Mouse (Mus musculus): ENCODE results near the gene Atp5d. TPM values are rescaled to one million over a fixed set of nuclear protein-coding genes. Genes with fewer than 3 reads are reported as not detected.

Gene Atp5d
- 291 and 300 TPM in 2 replicates for polyA plus RNA-seq (2015; fragmentation: Nextera tagmentation; extraction: Ambion mirVana)

DNA sequence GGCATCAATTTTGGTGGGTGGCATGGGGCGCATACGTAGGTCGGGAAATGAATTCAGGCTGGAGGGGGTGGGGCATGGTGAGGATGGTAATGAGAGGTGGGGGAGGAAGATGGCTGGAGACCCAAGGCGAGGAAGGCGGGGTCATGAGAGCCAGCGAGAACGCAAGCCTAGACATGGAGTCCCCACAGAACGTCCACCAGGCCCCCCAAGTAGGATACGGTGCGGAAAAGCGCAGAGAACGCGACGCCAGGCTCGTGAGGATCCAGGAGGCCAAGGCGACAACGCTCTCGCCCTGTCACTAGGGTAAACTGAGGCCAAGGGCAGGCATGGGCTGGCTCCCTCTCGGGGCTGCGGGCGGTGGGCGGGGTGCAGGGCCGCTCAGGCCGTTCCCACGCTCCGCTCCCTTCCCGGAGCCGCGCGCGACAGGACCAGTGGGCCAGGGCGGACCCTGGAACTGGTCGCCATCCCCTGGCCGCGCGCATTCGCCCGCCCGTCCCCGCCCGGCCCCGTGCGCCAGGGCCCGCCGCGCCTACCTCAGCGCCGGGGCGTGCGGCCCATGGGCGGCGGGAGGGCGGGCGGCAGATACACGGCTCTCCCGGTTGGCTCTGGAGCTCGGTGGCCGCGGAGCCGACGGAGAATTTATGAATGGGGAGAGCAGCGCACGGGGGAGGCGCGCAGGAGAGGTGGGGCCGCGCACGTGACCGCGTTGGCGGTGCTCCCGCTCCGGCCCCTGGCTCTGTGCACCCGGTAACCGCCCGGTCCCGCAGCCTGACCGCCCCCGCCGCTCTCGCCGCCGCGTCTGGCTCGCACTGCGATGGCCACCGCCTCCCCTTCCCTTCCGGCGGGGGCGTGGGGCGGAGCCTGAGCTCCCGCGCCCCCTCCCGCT, at the start of gene Atp5d:
Gene Atp5d (plus strand): TSS at position 80 of the 886 bp plus-strand sequence.
- Histone ChIP-seq H3K4me1 (replicated peaks) (peaks cover 80% of the 10 kb centered on the region), H3K4me3 (replicated peaks) (peak within 1 kb of the TSS; percentile 62), H3K9ac (peak within 1 kb of the TSS; percentile 51), H3K36me3 (replicated peaks) (peaks cover 6% of the 10 kb centered on the region), H3K27ac (replicated peaks) (peak within 1 kb of the TSS; percentile 14; the same call in 1 of the 2 replicates), H3K9me3 (replicated peaks) (no peaks in the 10 kb centered on the region), H3K27me3 (peaks cover 63% of the 10 kb centered on the region), H3K4me2 (peak within 1 kb of the TSS; percentile 96)
- no peak for ATAC-seq (ENCODE audit: insufficient read depth)
- under 1% methylated on average over 79 of the region's 94 CpGs for WGBS (ENCODE audit: insufficient replicate concordance)

- H3K4me3 ChIP-seq (replicated peaks) = no peak overlapping the region
- WGBS (ENCODE audit: insufficient replicate concordance) = 58% methylated on average over 4 of the region's 4 CpGs
- H3K9ac ChIP-seq = no peak overlapping the region
- H3K27ac ChIP-seq (replicated peaks) = no peak overlapping the region
- H3K36me3 ChIP-seq (replicated peaks) = peaks cover 39% of the 10 kb centered on the region
- no peaks in the 10 kb centered on the region for H3K9me3 ChIP-seq (replicated peaks)
- H3K27me3 ChIP-seq = no peaks in the 10 kb centered on the region
- peaks cover 56% of the 10 kb centered on the region for H3K4me1 ChIP-seq (replicated peaks)
- ATAC-seq (ENCODE audit: insufficient read depth) = 0 out of 2 replicates have a peak, but pooled peaks have one; percentile 20
- H3K4me2 ChIP-seq = no peak overlapping the region
Observed at GRCm38 (mm10) chr10:80089146-80089545, 49.3 kb upstream of the Atp5d start.

DNA sequence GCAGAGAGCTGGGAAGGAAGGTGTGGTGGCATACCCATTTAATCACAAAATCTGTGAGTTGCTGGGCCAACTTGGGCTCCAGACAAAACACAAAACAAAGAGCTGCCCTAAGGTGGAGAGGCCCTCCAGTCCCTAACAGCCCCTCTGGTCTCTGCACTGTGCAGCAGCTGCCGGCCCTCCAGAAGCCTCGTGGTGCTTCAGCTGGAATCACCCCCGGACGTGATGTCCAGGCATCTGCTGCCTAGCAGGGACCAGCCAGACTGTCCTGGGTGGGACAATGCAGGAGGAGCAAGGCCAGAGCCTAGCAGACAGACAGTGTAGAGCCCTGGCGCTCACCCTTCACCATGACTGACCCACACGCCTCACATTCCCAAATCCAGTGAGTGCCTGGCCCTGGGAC, 46.9 kb upstream of the Atp5d start:
- no peak for ATAC-seq (ENCODE audit: insufficient read depth)
- no peaks in the 10 kb centered on the region for H3K27me3 ChIP-seq
- no peak overlapping the region for H3K4me2 ChIP-seq
- no peak overlapping the region for H3K4me3 ChIP-seq (replicated peaks)
- no peaks in the 10 kb centered on the region for H3K9me3 ChIP-seq (replicated peaks)
- 82% methylated on average over 6 of the region's 6 CpGs for WGBS (ENCODE audit: insufficient replicate concordance)
- peaks cover 72% of the 10 kb centered on the region for H3K4me1 ChIP-seq (replicated peaks)
- 0 out of 2 replicates have a peak overlapping the region, but pooled peaks have one; percentile 0 for H3K27ac ChIP-seq (replicated peaks)
- peaks cover 18% of the 10 kb centered on the region; the same call in 1 of the 2 replicates for H3K36me3 ChIP-seq (replicated peaks)
- H3K9ac ChIP-seq = no peak overlapping the region

DNA sequence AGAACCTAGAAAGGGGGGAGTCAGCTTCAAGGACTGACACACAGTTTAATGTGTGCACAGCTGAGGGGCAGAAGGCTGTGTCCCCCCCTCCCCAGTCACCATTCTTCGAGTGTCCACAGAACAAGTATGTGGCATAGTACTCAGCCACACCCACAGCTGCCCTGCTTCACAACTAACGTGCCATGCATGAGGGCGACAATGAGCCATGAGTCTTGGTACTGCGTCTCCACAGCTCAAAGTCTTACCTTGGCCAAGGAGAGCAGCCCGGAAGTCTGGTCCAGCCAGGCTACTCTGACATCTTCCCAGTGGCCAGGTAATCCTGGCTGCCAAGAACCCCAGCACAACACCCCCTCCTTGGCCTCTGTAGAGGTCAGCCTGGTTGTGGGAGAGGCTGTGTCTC, 45.7 kb upstream of the Atp5d start:
- Histone ChIP-seq H3K9me3 (replicated peaks) (no peaks in the 10 kb centered on the region), H3K36me3 (replicated peaks) (peaks cover 17% of the 10 kb centered on the region; the same call in 1 of the 2 replicates), H3K4me2 (no peak overlapping the region), H3K9ac (no peak overlapping the region), H3K27ac (replicated peaks) (peak overlapping the region; percentile 2; the same call in 1 of the 2 replicates), H3K4me3 (replicated peaks) (no peak overlapping the region), H3K27me3 (no peaks in the 10 kb centered on the region), H3K4me1 (replicated peaks) (peaks cover 72% of the 10 kb centered on the region)
- 75% methylated on average over 5 of the region's 5 CpGs for WGBS (ENCODE audit: insufficient replicate concordance)
- ATAC-seq (ENCODE audit: insufficient read depth) = no peak

GRCm38 (mm10) chr10:80094085-80094484, 44.3 kb upstream of the Atp5d start:
- H3K36me3 ChIP-seq (replicated peaks) = peaks cover 17% of the 10 kb centered on the region; the same call in 1 of the 2 replicates
- H3K4me3 ChIP-seq (replicated peaks) = no peak overlapping the region
- H3K27ac ChIP-seq (replicated peaks) = no peak overlapping the region
- no peaks in the 10 kb centered on the region for H3K27me3 ChIP-seq
- no peak for ATAC-seq (ENCODE audit: insufficient read depth)
- H3K9me3 ChIP-seq (replicated peaks) = no peaks in the 10 kb centered on the region
- no peak overlapping the region for H3K4me2 ChIP-seq
- peaks cover 77% of the 10 kb centered on the region for H3K4me1 ChIP-seq (replicated peaks)
- no peak overlapping the region for H3K9ac ChIP-seq
- whole genome bisulfite sequencing (ENCODE audit: insufficient replicate concordance) = 78% methylated on average over 6 of the region's 6 CpGs

DNA sequence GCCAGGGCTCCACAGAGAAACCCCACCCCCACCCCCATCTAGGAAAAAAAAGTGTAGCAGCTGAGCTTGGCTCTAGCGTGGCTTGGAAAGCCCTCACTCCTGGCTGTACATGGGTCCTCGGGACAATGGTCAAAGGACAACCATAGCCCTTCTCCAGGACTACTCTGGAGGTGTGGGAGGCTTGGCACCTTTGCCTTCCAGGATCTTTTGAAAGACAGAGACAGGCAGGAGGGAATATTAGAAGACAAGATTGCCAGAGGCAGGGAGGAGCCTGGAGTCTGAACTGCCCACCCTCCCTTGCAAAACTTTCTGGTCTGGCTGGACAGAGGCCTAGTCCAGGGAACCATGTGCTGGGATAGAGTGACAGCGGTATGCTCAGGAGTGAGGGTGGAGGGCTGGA, 43.7 kb upstream of the Atp5d start:
- no peak overlapping the region for H3K4me2 ChIP-seq
- H3K36me3 ChIP-seq (replicated peaks) = peaks cover 17% of the 10 kb centered on the region; the same call in 1 of the 2 replicates
- H3K27ac ChIP-seq (replicated peaks) = no peak overlapping the region
- H3K4me1 ChIP-seq (replicated peaks) = peaks cover 77% of the 10 kb centered on the region
- H3K4me3 ChIP-seq (replicated peaks) = no peak overlapping the region
- no peaks in the 10 kb centered on the region for H3K27me3 ChIP-seq
- H3K9ac ChIP-seq = no peak overlapping the region
- no peaks in the 10 kb centered on the region for H3K9me3 ChIP-seq (replicated peaks)
- 66% methylated on average over 3 of the region's 3 CpGs for WGBS (ENCODE audit: insufficient replicate concordance)
- no peak for ATAC-seq (ENCODE audit: insufficient read depth)

- H3K4me2 ChIP-seq = no peak overlapping the region
- no peak overlapping the region for H3K9ac ChIP-seq
- no peaks in the 10 kb centered on the region for H3K27me3 ChIP-seq
- no peaks in the 10 kb centered on the region for H3K9me3 ChIP-seq (replicated peaks)
- 85% methylated on average over 5 of the region's 5 CpGs for WGBS (ENCODE audit: insufficient replicate concordance)
- H3K4me1 ChIP-seq (replicated peaks) = peaks cover 79% of the 10 kb centered on the region
- H3K27ac ChIP-seq (replicated peaks) = peak overlapping the region; percentile 16; the same call in 1 of the 2 replicates
- H3K36me3 ChIP-seq (replicated peaks) = peaks cover 17% of the 10 kb centered on the region; the same call in 1 of the 2 replicates
- no peak for ATAC-seq (ENCODE audit: insufficient read depth)
- H3K4me3 ChIP-seq (replicated peaks) = no peak overlapping the region
Observed at GRCm38 (mm10) chr10:80095547-80095946, 42.9 kb upstream of the Atp5d start.

GRCm38 (mm10) chr10:80097275-80097674, 41.2 kb upstream of the Atp5d start:
- Histone ChIP-seq H3K36me3 (replicated peaks) (peaks cover 5% of the 10 kb centered on the region; the same call in 1 of the 2 replicates), H3K4me1 (replicated peaks) (peaks cover 93% of the 10 kb centered on the region), H3K9ac (peak overlapping the region; percentile 23; the same call in 1 of the 2 replicates), H3K4me2 (peak overlapping the region; percentile 32), H3K4me3 (replicated peaks) (no peak overlapping the region), H3K9me3 (replicated peaks) (no peaks in the 10 kb centered on the region), H3K27ac (replicated peaks) (peak overlapping the region; percentile 65; the same call in 1 of the 2 replicates), H3K27me3 (no peaks in the 10 kb centered on the region)
- WGBS (ENCODE audit: insufficient replicate concordance) = 10% methylated on average over 7 of the region's 7 CpGs
- ATAC-seq (ENCODE audit: insufficient read depth) = no peak

GRCm38 (mm10) chr10:80098630-80099029, 39.8 kb upstream of the Atp5d start:
- 0 out of 2 replicates have a peak, but pooled peaks have one; percentile 9 for ATAC-seq (ENCODE audit: insufficient read depth)
- Histone ChIP-seq H3K9me3 (replicated peaks) (no peaks in the 10 kb centered on the region), H3K4me2 (peak overlapping the region; percentile 36), H3K27ac (replicated peaks) (peak overlapping the region; percentile 65), H3K4me3 (replicated peaks) (no peak overlapping the region), H3K36me3 (replicated peaks) (no peaks in the 10 kb centered on the region), H3K4me1 (replicated peaks) (peaks cover 95% of the 10 kb centered on the region), H3K9ac (no peak overlapping the region), H3K27me3 (no peaks in the 10 kb centered on the region)
- WGBS (ENCODE audit: insufficient replicate concordance) = 70% methylated on average over 5 of the region's 5 CpGs

- H3K27me3 ChIP-seq = no peaks in the 10 kb centered on the region
- H3K36me3 ChIP-seq (replicated peaks) = no peaks in the 10 kb centered on the region
- no peaks in the 10 kb centered on the region for H3K9me3 ChIP-seq (replicated peaks)
- peak overlapping the region; percentile 93 for H3K27ac ChIP-seq (replicated peaks)
- peak overlapping the region; percentile 86 for H3K4me2 ChIP-seq
- WGBS (ENCODE audit: insufficient replicate concordance) = 49% methylated on average over 11 of the region's 11 CpGs
- ATAC-seq (ENCODE audit: insufficient read depth) = no peak
- H3K4me3 ChIP-seq (replicated peaks) = peak overlapping the region; percentile 97
- peak overlapping the region; percentile 97 for H3K9ac ChIP-seq
- H3K4me1 ChIP-seq (replicated peaks) = peaks cover 92% of the 10 kb centered on the region
Observed at GRCm38 (mm10) chr10:80100982-80101381, 37.5 kb upstream of the Atp5d start.

DNA sequence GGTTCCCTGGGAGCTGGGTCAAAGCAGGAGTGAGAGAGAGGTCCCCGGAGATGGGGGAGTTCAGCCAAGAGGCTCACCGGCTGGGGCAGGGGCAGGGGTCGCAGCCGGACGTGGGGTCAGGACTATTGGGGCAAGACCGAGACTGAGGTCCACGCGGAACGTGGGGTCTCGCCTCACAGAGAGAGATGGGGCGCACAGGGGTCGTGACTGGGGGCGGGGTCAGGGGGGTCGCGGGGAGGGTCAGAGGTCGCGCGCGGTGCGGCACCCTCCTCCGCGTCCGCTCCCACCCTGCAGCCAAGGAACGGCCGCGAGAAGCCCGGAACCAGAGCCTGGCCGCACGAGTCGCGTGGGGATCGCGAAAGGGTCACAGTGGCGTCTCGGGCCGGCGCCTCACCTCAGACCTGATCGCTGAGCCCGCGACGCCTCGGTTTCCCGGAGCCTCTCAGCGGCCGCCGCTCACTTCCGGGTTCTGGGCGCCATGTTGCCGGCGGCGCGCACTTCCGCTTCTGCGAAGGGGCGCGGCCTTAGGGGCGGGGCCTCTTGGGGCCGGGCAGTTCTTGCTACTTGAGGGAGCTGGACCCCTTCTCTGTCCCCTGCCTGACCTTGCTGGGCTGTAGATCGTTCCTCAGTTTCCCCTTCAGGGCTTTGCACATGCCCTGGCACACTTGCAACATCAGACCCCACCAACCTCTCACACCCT, 36.1 kb upstream of the Atp5d start:
- under 1% methylated on average over 53 of the region's 59 CpGs for WGBS (ENCODE audit: insufficient replicate concordance)
- Histone ChIP-seq H3K4me1 (replicated peaks) (peaks cover 84% of the 10 kb centered on the region), H3K4me2 (peak overlapping the region; percentile 86), H3K4me3 (replicated peaks) (peak overlapping the region; percentile 97), H3K9ac (peak overlapping the region; percentile 97), H3K36me3 (replicated peaks) (no peaks in the 10 kb centered on the region), H3K27me3 (no peaks in the 10 kb centered on the region), H3K9me3 (replicated peaks) (no peaks in the 10 kb centered on the region), H3K27ac (replicated peaks) (peak overlapping the region; percentile 93)
- ATAC-seq (ENCODE audit: insufficient read depth) = peak; percentile 74

Data from liver, embryonic 15.5 days (tissue).